Mouse (Mus musculus) forebrain, embryonic 15.5 days (tissue): ENCODE data around the gene Itgb2. TPM values are rescaled to one million over a fixed set of nuclear protein-coding genes. Genes with fewer than 3 reads are reported as not detected.

Source experiments
- ATAC-seq: fragments of 200-750 bp; cut with Nextera tagmentation; replicated peaks from 2 replicates; pipeline ENCODE4 v1.8.0; 2017; ENCODE audit warnings: mild to moderate bottlenecking, moderate TSS enrichment, moderate library complexity
- H3K27ac ChIP-seq: fragments of 300-500 bp; sonication (generic); replicated peaks from 2 replicates; pipeline ENCODE4 v1.5.1; 2015; ENCODE audit warnings: mild to moderate bottlenecking, inconsistent platforms
- H3K27me3 ChIP-seq: fragments of 300-500 bp; sonication (generic); 2 replicates; pipeline ENCODE4 v1.6.1; 2015; ENCODE audit warnings: inconsistent platforms
- H3K36me3 ChIP-seq: fragments of 300-500 bp; sonication (generic); 2 replicates; pipeline ENCODE4 v1.6.1; 2015; ENCODE audit warnings: mild to moderate bottlenecking, inconsistent platforms
- H3K4me1 ChIP-seq: fragments of 300-500 bp; sonication (generic); 2 replicates; pipeline ENCODE4 v1.6.1; 2015; ENCODE audit warnings: inconsistent platforms
- H3K4me2 ChIP-seq: fragments of 300-500 bp; sonication (generic); replicated peaks from 2 replicates; pipeline ENCODE4 v1.6.1; 2015; ENCODE audit warnings: mild to moderate bottlenecking, inconsistent platforms
- H3K4me3 ChIP-seq: fragments of 300-500 bp; sonication (generic); 2 replicates; pipeline ENCODE4 v1.5.1; 2015; ENCODE audit warnings: mild to moderate bottlenecking, inconsistent platforms
- H3K9ac ChIP-seq: fragments of 300-500 bp; sonication (generic); replicated peaks from 2 replicates; pipeline ENCODE4 v1.6.1; 2015; ENCODE audit warnings: mild to moderate bottlenecking, inconsistent platforms
- H3K9me3 ChIP-seq: fragments of 300-500 bp; sonication (generic); 2 replicates; pipeline ENCODE4 v1.6.1; 2016; ENCODE audit warnings: inconsistent platforms
- WGBS: fragments of 180-500 bp; shearing (Covaris S2); methylation state at CpG from one replicate; pipeline ENCODE4 v1.1.7; 2015; ENCODE audit warnings: mixed read lengths; 5-methylcytosine and 5-hydroxymethylcytosine counted together
- polyA plus RNA-seq: library from polyadenylated mRNA; unstranded; fragments of >200 nt; fragmentation: Nextera tagmentation; extraction: Ambion mirVana; gene quantifications from 2 replicates; pipeline ENCODE4 v1.2.1, GENCODE M21; 2015

Gene Itgb2
- polyA plus RNA-seq, 1 experiment from 2014 or later: 0.87 TPM

DNA sequence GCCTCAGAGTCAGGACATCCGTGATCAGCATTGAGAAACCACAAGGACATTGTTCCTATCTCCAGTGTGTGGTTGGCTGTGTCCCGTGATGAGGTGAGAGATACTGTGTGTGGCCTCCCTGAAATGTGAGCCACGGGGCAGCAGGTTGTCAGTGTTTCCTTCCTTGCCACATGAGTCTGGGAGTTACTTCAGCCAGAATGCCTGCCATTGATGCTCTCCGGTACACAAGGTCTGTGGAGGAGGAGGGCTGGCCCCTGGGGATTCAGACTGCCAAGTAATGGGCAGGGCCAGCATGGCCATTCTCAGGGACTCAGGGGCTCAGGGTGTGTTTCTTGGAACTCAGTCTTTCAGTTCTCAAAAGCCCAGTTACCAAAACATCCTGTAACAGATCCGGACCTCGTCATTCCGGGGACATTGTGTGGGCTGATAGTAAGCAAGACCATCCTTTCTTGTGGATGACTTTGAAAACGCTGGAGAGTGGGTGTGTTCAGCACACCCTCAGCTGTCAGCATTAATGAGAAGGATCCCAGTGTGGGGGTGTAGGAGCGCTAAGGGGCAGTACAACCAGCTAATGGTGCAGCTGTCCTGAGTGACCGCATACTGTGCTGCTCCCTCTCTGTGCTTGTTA lies 53.9 kb downstream of the Itgb2 start:
- Histone ChIP-seq H3K4me2 (no peak overlapping the region), H3K4me3 (no peak overlapping the region), H3K27me3 (no peaks in the 10 kb centered on the region), H3K9ac (no peak overlapping the region), H3K27ac (no peak overlapping the region), H3K4me1 (peaks cover 22% of the 10 kb centered on the region), H3K36me3 (peaks cover 8% of the 10 kb centered on the region; the same call in 1 of the 2 replicates), H3K9me3 (no peaks in the 10 kb centered on the region)
- no peak for ATAC-seq
- 76% methylated on average over 10 of the region's 10 CpGs for WGBS

DNA sequence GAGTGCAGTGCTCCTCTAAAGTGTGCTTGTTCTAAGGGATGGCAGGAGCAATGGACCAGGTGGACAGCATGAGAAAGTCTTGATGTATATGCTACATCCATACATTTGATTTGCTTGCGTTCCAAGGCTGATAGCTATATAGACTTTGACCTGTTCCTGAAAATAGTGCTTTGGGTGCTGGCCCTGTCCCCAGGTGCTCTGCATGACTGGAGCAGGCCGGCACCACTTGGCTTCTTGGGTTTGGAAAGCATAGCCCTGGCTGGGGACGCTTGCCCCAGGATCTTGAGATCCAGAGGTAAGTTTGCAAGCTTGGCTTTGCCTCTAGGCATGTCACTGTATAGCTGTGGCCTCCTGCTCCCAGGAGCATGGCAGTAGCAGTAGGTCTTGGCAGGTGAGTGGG lies 56.6 kb downstream of the Itgb2 start:
- Histone ChIP-seq H3K9ac (no peak overlapping the region), H3K27ac (no peak overlapping the region), H3K9me3 (no peaks in the 10 kb centered on the region), H3K36me3 (peaks cover 16% of the 10 kb centered on the region; the same call in 1 of the 2 replicates), H3K4me1 (peaks cover 22% of the 10 kb centered on the region), H3K27me3 (no peaks in the 10 kb centered on the region), H3K4me2 (no peak overlapping the region), H3K4me3 (no peak overlapping the region)
- no peak for ATAC-seq
- 95% methylated on average over 3 of the region's 3 CpGs for WGBS

DNA sequence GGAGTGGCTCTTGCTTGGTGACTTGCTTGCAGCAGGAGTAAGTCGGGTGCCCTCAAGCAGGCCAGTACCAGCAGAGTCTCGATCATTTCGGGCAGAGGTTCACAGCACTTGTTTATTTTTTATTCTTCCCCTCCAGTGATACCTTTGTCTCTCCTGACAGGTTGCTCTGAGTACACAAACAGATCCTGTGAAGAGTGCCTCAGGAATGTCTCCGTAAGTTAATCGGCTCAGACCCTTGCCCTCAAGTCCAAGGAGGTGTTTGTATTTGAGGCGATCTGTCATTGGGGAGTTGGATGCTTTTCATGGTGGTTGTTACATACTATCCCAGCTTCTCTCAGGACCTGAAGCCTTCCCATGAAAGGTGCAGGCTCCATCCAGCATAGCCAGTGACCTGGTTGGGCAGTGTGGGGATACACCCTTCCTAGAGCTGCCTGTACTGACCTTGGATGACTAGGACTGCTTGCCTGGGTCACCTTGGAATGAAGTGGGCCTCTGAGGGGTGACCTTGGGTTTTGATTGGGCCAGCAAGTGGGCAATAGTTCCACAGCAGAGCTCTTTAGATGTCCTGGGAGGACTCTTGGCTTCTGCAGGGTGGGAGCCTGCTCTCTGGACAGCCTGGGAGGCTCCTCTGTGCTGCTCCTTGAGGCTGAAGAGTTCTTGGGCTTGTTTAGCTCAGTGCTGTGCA lies 57.2 kb downstream of the Itgb2 start:
- H3K27me3 ChIP-seq: no peaks in the 10 kb centered on the region
- ATAC-seq: no peak
- no peak overlapping the region for H3K9ac ChIP-seq
- no peaks in the 10 kb centered on the region for H3K9me3 ChIP-seq
- H3K4me1 ChIP-seq: peaks cover 19% of the 10 kb centered on the region
- WGBS: 93% methylated on average over 6 of the region's 6 CpGs
- H3K4me3 ChIP-seq: no peak overlapping the region
- peaks cover 17% of the 10 kb centered on the region; the same call in 1 of the 2 replicates for H3K36me3 ChIP-seq
- no peak overlapping the region for H3K4me2 ChIP-seq
- no peak overlapping the region for H3K27ac ChIP-seq

DNA sequence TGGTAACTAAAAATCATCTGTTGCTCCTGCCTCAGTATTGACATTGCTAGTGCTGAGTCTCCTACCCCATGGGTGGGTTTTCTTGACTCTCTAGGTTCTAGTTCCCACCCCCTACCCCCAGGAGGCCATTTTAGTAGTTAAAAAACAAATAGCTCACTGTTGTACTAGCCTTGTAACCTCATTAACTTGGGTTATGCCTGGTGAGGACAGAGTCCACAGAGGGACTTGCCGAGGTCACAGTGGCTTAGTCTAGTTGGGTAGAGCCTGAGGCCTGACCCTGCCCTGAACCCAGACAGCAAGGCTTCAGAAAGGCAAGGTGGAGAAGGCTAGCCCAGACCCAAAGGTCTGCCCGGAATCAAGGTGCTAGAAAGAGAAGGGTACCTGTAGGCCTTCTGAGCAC lies 58.0 kb downstream of the Itgb2 start:
- Histone ChIP-seq H3K36me3 (peaks cover 25% of the 10 kb centered on the region), H3K27me3 (no peaks in the 10 kb centered on the region), H3K4me3 (no peak overlapping the region), H3K4me1 (peaks cover 11% of the 10 kb centered on the region), H3K9me3 (no peaks in the 10 kb centered on the region), H3K27ac (no peak overlapping the region), H3K4me2 (no peak overlapping the region), H3K9ac (no peak overlapping the region)
- whole genome bisulfite sequencing: 81% methylated on average over 2 of the region's 2 CpGs
- ATAC-seq: no peak

DNA sequence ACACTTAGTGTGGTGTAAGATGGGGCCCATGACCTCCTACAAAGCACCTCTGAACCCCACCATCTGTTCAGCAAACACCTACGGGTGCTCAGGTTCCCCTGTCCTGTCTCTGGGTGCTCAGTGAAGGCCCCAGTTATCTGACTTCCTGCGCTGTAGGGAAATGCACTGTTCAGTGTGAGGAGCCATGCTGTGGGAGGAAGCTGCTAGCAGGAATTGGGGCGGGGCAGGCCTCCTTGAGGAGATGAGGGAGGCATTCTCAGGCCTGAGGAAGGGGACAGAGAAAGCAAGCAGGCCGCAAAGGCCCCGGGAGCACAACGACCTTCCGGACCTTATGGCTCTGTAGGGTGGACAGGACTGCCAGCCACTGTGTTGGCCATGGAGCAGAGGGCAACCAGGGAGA lies 59.1 kb downstream of the Itgb2 start:
- 86% methylated on average over 7 of the region's 7 CpGs for WGBS
- ATAC-seq: no peak
- Histone ChIP-seq H3K4me2 (no peak overlapping the region), H3K36me3 (peaks cover 36% of the 10 kb centered on the region), H3K9ac (no peak overlapping the region), H3K4me3 (no peak overlapping the region), H3K9me3 (no peaks in the 10 kb centered on the region), H3K27me3 (no peaks in the 10 kb centered on the region), H3K27ac (no peak overlapping the region), H3K4me1 (peaks cover under 1% of the 10 kb centered on the region; the same call in 1 of the 2 replicates)

DNA sequence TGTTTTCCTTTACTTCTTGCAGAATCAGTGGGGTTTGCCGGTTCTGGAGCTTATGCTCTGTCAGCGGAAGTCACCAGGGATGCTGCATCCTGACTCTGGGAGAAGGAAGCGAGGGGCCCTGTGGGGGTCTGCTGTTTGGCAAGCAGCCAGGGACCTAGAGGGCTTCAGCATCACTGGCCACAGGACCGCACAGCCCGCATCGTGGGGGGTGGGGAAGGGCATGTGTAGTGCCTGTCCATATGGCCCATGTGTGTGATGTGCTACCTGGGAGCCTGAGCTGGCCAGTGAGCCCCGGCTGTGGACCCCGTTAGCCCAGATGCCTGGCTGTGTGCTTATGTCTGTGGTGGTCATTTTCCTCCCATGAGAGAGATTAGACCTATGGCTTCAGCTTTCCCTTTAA lies 59.7 kb downstream of the Itgb2 start:
- peaks cover 42% of the 10 kb centered on the region for H3K36me3 ChIP-seq
- H3K27me3 ChIP-seq: no peaks in the 10 kb centered on the region
- no peak overlapping the region for H3K9ac ChIP-seq
- H3K4me3 ChIP-seq: no peak overlapping the region
- WGBS: 84% methylated on average over 8 of the region's 8 CpGs
- ATAC-seq: no peak
- H3K9me3 ChIP-seq: no peaks in the 10 kb centered on the region
- 0 out of 2 replicates have a peak overlapping the region, but pooled peaks have one; percentile 4 for H3K27ac ChIP-seq
- H3K4me1 ChIP-seq: no peaks in the 10 kb centered on the region
- H3K4me2 ChIP-seq: no peak overlapping the region

DNA sequence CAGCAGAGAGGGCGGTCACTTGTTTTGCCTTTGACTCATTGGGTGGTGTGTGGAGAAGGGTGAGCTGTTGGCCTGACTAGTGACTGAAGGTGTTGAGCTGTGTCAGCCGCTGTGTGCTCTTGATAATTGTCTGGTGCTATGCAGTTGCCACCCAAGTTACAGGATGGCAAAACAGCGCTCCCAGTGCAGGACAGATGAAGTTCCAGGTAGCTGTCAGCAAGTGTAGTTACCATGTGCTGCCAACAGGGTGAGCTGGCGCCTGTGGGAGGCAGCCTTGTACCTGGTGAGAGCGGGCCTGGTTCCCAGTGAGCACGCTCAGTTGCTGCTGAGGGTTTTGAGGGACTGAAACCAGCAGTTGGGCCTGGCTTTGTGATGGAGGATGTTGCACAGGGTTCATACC lies 60.8 kb downstream of the Itgb2 start:
- H3K4me1 ChIP-seq: no peaks in the 10 kb centered on the region
- H3K4me3 ChIP-seq: no peak overlapping the region
- 35% methylated on average over 6 of the region's 6 CpGs for WGBS
- H3K27me3 ChIP-seq: no peaks in the 10 kb centered on the region
- no peak overlapping the region for H3K4me2 ChIP-seq
- H3K36me3 ChIP-seq: peaks cover 52% of the 10 kb centered on the region
- H3K27ac ChIP-seq: no peak overlapping the region
- no peak overlapping the region for H3K9ac ChIP-seq
- no peaks in the 10 kb centered on the region for H3K9me3 ChIP-seq
- 0 out of 2 replicates have a peak, but pooled peaks have one; percentile 32 for ATAC-seq

DNA sequence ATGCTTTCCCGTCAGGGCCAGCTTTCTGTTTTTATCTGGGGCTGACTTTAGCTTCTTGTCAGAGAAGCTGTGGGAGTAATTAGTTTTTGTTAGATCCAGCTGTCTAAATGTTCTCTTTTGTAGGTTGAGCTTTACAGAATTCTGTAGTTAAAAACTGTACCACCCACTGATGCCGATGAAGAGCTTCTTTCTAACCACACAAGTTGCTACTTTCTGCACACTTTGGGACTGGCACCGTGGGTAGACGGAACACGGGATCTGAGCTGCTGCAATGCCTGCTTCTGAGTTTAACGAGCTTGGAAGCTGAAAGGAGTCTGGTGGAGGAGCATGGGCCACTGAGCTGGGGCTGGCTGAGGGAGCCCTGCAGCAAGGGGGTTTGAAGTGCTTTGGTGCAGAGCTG lies 61.5 kb downstream of the Itgb2 start:
- no peaks in the 10 kb centered on the region for H3K9me3 ChIP-seq
- H3K9ac ChIP-seq: no peak overlapping the region
- H3K27me3 ChIP-seq: no peaks in the 10 kb centered on the region
- no peaks in the 10 kb centered on the region for H3K4me1 ChIP-seq
- no peak for ATAC-seq
- no peak overlapping the region for H3K27ac ChIP-seq
- no peak overlapping the region for H3K4me3 ChIP-seq
- WGBS: 53% methylated on average over 6 of the region's 6 CpGs
- H3K36me3 ChIP-seq: peaks cover 54% of the 10 kb centered on the region
- H3K4me2 ChIP-seq: no peak overlapping the region

DNA sequence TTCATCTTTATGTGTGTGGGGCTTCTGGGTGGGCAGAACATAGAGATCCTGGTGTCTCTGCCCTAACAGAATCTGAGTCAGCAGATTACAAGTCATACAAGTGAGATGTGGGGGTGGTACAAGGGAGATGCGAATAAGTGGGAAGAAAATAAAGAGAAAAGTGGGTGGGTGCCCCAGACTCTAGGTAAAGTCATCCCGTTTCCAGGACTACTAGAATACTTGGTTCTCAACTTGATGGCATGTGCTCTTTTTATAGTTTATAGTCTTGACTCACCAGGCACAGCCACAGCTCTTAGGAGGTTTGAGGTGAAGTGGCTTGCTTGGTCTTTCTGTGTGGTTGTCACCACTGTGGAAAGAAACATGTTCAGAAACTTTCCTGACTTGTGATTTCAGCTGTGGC lies 66.0 kb downstream of the Itgb2 start:
- ATAC-seq: no peak
- no peak overlapping the region for H3K4me3 ChIP-seq
- H3K27ac ChIP-seq: no peak overlapping the region
- no peaks in the 10 kb centered on the region for H3K9me3 ChIP-seq
- H3K4me2 ChIP-seq: no peak overlapping the region
- 97% methylated on average over 2 of the region's 2 CpGs for WGBS
- H3K36me3 ChIP-seq: peaks cover 61% of the 10 kb centered on the region
- no peaks in the 10 kb centered on the region for H3K27me3 ChIP-seq
- H3K4me1 ChIP-seq: no peaks in the 10 kb centered on the region
- no peak overlapping the region for H3K9ac ChIP-seq

DNA sequence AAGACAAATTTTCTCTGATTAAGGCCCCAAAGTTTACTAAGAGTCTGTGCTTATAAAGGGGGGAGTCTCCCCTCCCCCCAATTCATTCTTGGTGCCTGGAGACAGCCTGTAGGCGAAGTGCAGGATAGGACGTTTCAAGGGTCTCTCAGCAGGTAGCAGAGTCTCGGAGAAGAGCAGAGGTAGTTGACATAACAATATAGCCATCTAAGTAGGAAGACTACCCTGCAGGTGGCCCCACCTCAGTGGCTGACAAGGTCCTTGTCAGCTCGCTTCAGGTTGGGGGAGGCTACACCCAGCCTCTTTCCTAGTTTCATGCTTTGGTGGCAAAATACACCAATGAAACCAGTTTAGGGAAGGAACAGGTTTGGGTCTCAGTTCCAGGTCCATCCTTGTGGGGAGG lies 73.0 kb downstream of the Itgb2 start:
- Histone ChIP-seq H3K27ac (no peak overlapping the region), H3K4me1 (peaks cover 17% of the 10 kb centered on the region), H3K9ac (no peak overlapping the region), H3K9me3 (no peaks in the 10 kb centered on the region), H3K36me3 (peaks cover 10% of the 10 kb centered on the region), H3K27me3 (no peaks in the 10 kb centered on the region), H3K4me2 (no peak overlapping the region), H3K4me3 (no peak overlapping the region)
- 62% methylated on average over 4 of the region's 4 CpGs for WGBS
- ATAC-seq: no peak

DNA sequence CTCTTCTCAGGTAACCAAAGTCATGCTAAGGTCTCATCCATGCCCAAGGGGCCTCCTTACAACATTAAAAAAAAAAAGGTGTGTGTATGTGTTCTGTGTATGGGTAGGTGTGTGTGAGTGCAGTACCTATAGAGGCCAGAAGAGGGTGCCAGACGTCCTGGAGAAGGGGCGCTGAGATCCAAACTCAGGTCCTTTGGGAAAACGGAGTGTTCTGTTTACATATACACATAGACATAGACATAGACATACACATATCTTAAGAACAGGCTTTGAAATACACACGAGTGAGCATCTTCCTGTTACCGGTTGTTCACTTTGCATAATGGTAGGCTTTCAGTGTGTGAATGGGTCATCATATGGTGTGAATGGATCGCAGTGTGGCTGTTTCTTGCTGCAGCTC lies 74.1 kb downstream of the Itgb2 start:
- Histone ChIP-seq H3K4me3 (no peak overlapping the region), H3K36me3 (no peaks in the 10 kb centered on the region), H3K27ac (no peak overlapping the region), H3K9ac (no peak overlapping the region), H3K4me2 (no peak overlapping the region), H3K9me3 (no peaks in the 10 kb centered on the region), H3K4me1 (peaks cover 22% of the 10 kb centered on the region), H3K27me3 (no peaks in the 10 kb centered on the region)
- WGBS: 90% methylated on average over 6 of the region's 6 CpGs
- ATAC-seq: no peak

DNA sequence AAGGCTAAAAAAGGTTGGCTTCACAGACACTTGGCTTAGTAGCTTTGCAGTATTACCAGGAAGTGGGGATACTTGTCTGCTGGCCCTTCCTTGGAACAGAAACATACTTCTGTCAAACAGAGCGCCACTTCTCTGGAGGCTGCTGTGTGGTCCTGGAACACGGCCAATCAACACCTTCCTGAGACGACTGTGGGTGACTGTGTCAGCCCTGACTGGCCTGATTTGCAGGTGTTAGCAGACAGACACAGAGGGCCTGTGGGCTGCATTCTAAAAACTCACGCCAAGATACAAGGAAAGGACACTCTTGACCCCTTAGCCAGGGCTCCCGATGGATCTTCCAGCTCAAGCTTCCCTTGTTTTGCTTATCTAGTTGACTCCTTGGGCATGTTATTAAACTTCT lies 74.9 kb downstream of the Itgb2 start:
- Histone ChIP-seq H3K9me3 (no peaks in the 10 kb centered on the region), H3K9ac (no peak overlapping the region), H3K27me3 (no peaks in the 10 kb centered on the region), H3K36me3 (peaks cover 3% of the 10 kb centered on the region; the same call in 1 of the 2 replicates), H3K27ac (peak overlapping the region; percentile 95; the same call in 1 of the 2 replicates), H3K4me3 (no peak overlapping the region), H3K4me2 (no peak overlapping the region), H3K4me1 (peaks cover 22% of the 10 kb centered on the region)
- 70% methylated on average over 5 of the region's 5 CpGs for WGBS
- ATAC-seq: no peak
